Mouse (Mus musculus): ENCODE measurements around the gene Slc22a12. TPM values are rescaled to one million over a fixed set of nuclear protein-coding genes. Genes with fewer than 3 reads are reported as not detected.

Gene Slc22a12
- total and polyA plus RNA-seq, 2 experiments = not detected

DNA sequence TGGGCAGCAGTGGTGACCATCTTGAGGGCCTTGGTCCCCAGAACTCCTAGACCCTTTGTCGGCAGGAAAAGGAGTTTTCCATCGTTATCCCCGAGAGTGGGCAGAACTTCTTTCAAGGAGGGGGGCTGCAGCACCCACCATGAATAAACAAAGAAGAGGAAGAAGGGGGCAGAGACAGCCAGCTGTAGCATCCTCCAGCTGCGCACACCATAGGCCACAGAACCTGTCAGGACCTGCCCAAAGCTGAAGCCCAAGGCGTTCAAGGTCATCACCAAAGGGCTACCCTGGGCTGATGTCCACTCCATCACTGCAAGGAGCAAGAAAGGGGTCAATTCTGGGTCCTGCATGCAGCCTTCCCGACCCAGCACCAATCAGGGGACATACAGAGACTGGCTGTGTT is 2.6 kb downstream of the Slc22a12 start:
- no peaks in the 10 kb centered on the region for H3K36me3 ChIP-seq (ENCODE audit: control insufficient read depth, insufficient read depth, low read length)
- DNase-seq (ENCODE audit: extremely low read depth, low read depth, low spot score) = no peak
- TF ChIP-seq POLR2A (IDR thresholded peaks at IDR 0.05; ENCODE audit: extremely low read depth, insufficient read depth, low read length) = no peak
- TF ChIP-seq CTCF (IDR thresholded peaks at IDR 0.05; ENCODE audit: low read depth, low read length) = no peak
- H3K4me3 ChIP-seq (ENCODE audit: insufficient read depth, low read depth, low read length) = no peak overlapping the region
- no peaks in the 10 kb centered on the region for H3K79me2 ChIP-seq (ENCODE audit: control insufficient read depth, insufficient read depth, low read length)
- WGBS = 76% methylated on average over 6 of the region's 6 CpGs
- no peaks in the 10 kb centered on the region for H3K4me1 ChIP-seq (ENCODE audit: control insufficient read depth, insufficient read depth, low read length)
- H3K27me3 ChIP-seq (ENCODE audit: control insufficient read depth, insufficient read depth, low read length) = no peaks in the 10 kb centered on the region
- no peak overlapping the region for H3K27ac ChIP-seq (replicated peaks; ENCODE audit: insufficient read depth, low read depth, low read length)
- no peak overlapping the region for H3K9ac ChIP-seq (ENCODE audit: low read depth, low read length)

DNA sequence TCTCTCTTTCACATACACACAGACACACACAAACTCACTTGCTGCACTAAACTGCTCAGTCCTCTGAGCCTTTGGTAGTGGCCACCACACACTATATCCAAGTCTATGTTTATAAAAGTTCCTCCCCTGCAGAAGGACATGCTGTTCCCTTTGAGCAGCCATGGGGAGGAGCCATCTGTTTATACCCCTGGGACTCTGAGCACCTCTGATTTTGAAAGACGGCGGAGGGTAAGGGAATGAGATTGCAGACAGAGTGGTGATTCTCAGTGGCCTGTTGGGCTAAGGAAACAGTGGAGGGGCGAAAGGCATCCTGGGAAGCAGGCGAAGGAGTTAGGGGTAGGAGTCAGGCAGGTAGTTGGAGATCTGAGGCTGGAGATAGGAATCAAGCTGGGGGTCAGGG is 3.2 kb downstream of the Slc22a12 start:
- H3K4me3 ChIP-seq (ENCODE audit: insufficient read depth, low read depth, low read length) = no peak overlapping the region
- DNase-seq (ENCODE audit: extremely low read depth, low read depth, low spot score) = no peak

DNA sequence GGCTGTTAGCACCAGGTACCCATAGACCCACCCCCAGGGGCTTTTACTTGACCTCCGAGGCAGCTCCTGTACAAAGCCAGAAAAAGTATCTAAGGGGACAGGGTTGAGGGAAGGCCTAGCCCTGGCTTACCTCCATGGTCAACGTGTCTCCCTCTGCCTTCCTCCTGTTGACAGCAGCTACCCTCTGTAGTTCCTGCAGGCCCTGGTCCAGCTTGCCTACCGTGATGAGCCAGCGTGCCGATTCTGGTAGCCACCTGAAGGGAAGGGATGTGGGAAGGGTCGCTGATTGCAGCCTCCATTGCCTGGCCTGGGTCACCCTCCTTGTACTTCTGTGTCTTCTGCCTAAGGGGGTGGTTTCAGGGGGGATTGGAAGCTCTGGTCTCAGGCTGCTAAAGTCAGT is 4.3 kb downstream of the Slc22a12 start:
- no peaks in the 10 kb centered on the region for H3K36me3 ChIP-seq (ENCODE audit: control insufficient read depth, insufficient read depth, low read length)

More for the DNA sequence above, 3.2 kb downstream of the Slc22a12 start:
- H3K27ac ChIP-seq (replicated peaks; ENCODE audit: insufficient read depth, low read depth, low read length) = no peak overlapping the region
- no peak for TF ChIP-seq POLR2A (IDR thresholded peaks at IDR 0.05; ENCODE audit: extremely low read depth, insufficient read depth, low read length)
- TF ChIP-seq CTCF (IDR thresholded peaks at IDR 0.05; ENCODE audit: low read depth, low read length) = no peak
- H3K4me1 ChIP-seq (ENCODE audit: control insufficient read depth, insufficient read depth, low read length) = no peaks in the 10 kb centered on the region
- H3K36me3 ChIP-seq (ENCODE audit: control insufficient read depth, insufficient read depth, low read length) = no peaks in the 10 kb centered on the region
- 83% methylated on average over 4 of the region's 4 CpGs for WGBS
- no peaks in the 10 kb centered on the region for H3K27me3 ChIP-seq (ENCODE audit: control insufficient read depth, insufficient read depth, low read length)
- H3K9ac ChIP-seq (ENCODE audit: low read depth, low read length) = no peak overlapping the region
- no peaks in the 10 kb centered on the region for H3K79me2 ChIP-seq (ENCODE audit: control insufficient read depth, insufficient read depth, low read length)

DNA sequence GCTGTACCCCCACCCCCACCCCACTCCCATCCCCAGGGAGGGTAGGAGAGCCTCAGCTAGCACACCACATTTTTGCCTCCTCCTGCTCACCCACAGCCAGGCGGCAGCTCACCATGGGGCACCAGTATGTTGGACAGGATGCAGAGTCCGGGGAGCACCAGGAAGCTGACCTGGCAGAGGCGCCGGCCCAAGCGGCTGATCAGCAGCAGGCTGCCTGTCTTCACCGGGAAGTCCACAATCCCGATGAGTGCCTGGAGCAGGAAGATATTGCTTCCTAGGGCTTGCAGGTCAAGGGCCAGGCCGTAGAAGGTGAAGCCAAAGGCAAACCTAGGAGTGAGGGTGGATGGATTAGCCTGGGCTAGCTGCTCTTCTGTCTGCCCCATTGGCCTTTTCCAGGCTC is 5.3 kb downstream of the Slc22a12 start:
- no peak overlapping the region for H3K9ac ChIP-seq (ENCODE audit: low read depth, low read length)
- WGBS = 64% methylated on average over 8 of the region's 8 CpGs
- no peak overlapping the region for H3K27ac ChIP-seq (replicated peaks; ENCODE audit: insufficient read depth, low read depth, low read length)

More for the DNA sequence above, 4.3 kb downstream of the Slc22a12 start:
- H3K9ac ChIP-seq (ENCODE audit: low read depth, low read length) = no peak overlapping the region
- no peak overlapping the region for H3K4me3 ChIP-seq (ENCODE audit: insufficient read depth, low read depth, low read length)
- no peaks in the 10 kb centered on the region for H3K4me1 ChIP-seq (ENCODE audit: control insufficient read depth, insufficient read depth, low read length)
- H3K27me3 ChIP-seq (ENCODE audit: control insufficient read depth, insufficient read depth, low read length) = no peaks in the 10 kb centered on the region
- H3K27ac ChIP-seq (replicated peaks; ENCODE audit: insufficient read depth, low read depth, low read length) = no peak overlapping the region
- WGBS = 88% methylated on average over 6 of the region's 6 CpGs
- no peak for TF ChIP-seq CTCF (IDR thresholded peaks at IDR 0.05; ENCODE audit: low read depth, low read length)
- no peak for TF ChIP-seq POLR2A (IDR thresholded peaks at IDR 0.05; ENCODE audit: extremely low read depth, insufficient read depth, low read length)
- no peaks in the 10 kb centered on the region for H3K79me2 ChIP-seq (ENCODE audit: control insufficient read depth, insufficient read depth, low read length)
- DNase-seq (ENCODE audit: extremely low read depth, low read depth, low spot score) = no peak

DNA sequence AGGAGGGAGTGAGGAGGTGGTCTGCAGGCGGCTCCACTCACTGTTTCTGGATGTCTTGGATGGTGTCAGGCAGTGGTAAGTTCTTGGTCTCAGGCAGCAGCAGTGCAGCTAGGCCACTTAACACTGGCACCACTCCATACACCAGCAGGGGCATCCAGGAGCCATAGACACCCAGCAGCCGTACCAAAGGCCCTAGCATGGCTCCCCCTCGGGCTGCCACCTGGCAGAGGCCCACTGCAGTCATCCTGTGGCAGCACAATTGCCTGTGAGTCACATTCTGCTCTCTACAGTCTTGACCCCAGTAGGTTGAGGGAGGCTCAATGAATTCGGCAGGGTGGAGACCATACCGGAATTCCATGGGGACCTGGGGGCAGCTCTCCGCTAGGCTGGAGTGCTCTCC is 6.1 kb downstream of the Slc22a12 start:
- Histone ChIP-seq H3K27ac (replicated peaks; ENCODE audit: insufficient read depth, low read depth, low read length) (no peak overlapping the region), H3K36me3 (ENCODE audit: control insufficient read depth, insufficient read depth, low read length) (no peaks in the 10 kb centered on the region), H3K27me3 (ENCODE audit: control insufficient read depth, insufficient read depth, low read length) (peaks cover 5% of the 10 kb centered on the region), H3K79me2 (ENCODE audit: control insufficient read depth, insufficient read depth, low read length) (no peaks in the 10 kb centered on the region), H3K4me1 (ENCODE audit: control insufficient read depth, insufficient read depth, low read length) (no peaks in the 10 kb centered on the region), H3K4me3 (ENCODE audit: insufficient read depth, low read depth, low read length) (no peak overlapping the region), H3K9ac (ENCODE audit: low read depth, low read length) (no peak overlapping the region)
- DNase-seq (ENCODE audit: extremely low read depth, low read depth, low spot score) = no peak
- WGBS = 83% methylated on average over 6 of the region's 6 CpGs
- no peak for TF ChIP-seq CTCF (IDR thresholded peaks at IDR 0.05; ENCODE audit: low read depth, low read length)
- no peak for TF ChIP-seq POLR2A (IDR thresholded peaks at IDR 0.05; ENCODE audit: extremely low read depth, insufficient read depth, low read length)

More for the DNA sequence above, 5.3 kb downstream of the Slc22a12 start:
- no peak for DNase-seq (ENCODE audit: extremely low read depth, low read depth, low spot score)
- H3K4me3 ChIP-seq (ENCODE audit: insufficient read depth, low read depth, low read length) = no peak overlapping the region
- H3K36me3 ChIP-seq (ENCODE audit: control insufficient read depth, insufficient read depth, low read length) = no peaks in the 10 kb centered on the region
- H3K4me1 ChIP-seq (ENCODE audit: control insufficient read depth, insufficient read depth, low read length) = no peaks in the 10 kb centered on the region
- TF ChIP-seq POLR2A (IDR thresholded peaks at IDR 0.05; ENCODE audit: extremely low read depth, insufficient read depth, low read length) (no peak), CTCF (IDR thresholded peaks at IDR 0.05; ENCODE audit: low read depth, low read length) (no peak)
- no peaks in the 10 kb centered on the region for H3K79me2 ChIP-seq (ENCODE audit: control insufficient read depth, insufficient read depth, low read length)
- H3K27me3 ChIP-seq (ENCODE audit: control insufficient read depth, insufficient read depth, low read length) = no peaks in the 10 kb centered on the region

DNA sequence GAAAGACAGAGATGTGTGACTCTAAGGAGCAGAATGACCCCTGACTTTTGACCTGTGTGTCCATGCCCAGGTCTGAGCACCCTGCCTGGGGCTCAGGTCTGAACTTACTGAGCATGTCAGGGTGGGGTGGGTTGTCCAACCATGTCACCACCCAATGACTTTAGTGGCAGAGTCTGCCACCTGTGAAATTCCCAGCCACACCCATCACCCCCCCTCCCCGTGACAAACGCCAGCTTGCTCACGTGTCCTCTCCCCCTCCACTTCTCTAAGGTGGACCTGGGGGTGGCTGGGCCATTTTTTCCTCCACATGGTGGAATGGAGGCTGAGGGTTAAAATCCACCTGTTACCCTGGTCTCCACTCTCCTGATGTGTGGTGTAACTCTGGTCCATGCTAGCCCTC is 6.6 kb downstream of the Slc22a12 start:
- DNase-seq (ENCODE audit: extremely low read depth, low read depth, low spot score) = no peak
- H3K4me3 ChIP-seq (ENCODE audit: insufficient read depth, low read depth, low read length) = no peak overlapping the region
- no peak overlapping the region for H3K27ac ChIP-seq (replicated peaks; ENCODE audit: insufficient read depth, low read depth, low read length)
- H3K9ac ChIP-seq (ENCODE audit: low read depth, low read length) = no peak overlapping the region
- peaks cover 10% of the 10 kb centered on the region for H3K27me3 ChIP-seq (ENCODE audit: control insufficient read depth, insufficient read depth, low read length)
- H3K36me3 ChIP-seq (ENCODE audit: control insufficient read depth, insufficient read depth, low read length) = no peaks in the 10 kb centered on the region
- TF ChIP-seq CTCF (IDR thresholded peaks at IDR 0.05; ENCODE audit: low read depth, low read length) (no peak), POLR2A (IDR thresholded peaks at IDR 0.05; ENCODE audit: extremely low read depth, insufficient read depth, low read length) (no peak)
- no peaks in the 10 kb centered on the region for H3K4me1 ChIP-seq (ENCODE audit: control insufficient read depth, insufficient read depth, low read length)
- H3K79me2 ChIP-seq (ENCODE audit: control insufficient read depth, insufficient read depth, low read length) = no peaks in the 10 kb centered on the region
- 79% methylated on average over 3 of the region's 3 CpGs for WGBS
